Comparison of ENCODE assay signal across 9 mouse cellular contexts in genomic region chr7:46606391-46607030, GRCm38 (mm10). TPM values are rescaled to one million over a fixed set of nuclear protein-coding genes. Genes with fewer than 3 reads are reported as not detected.
A peak's percentile ranks its signal among the peaks of the same experiment; 100 is the strongest.
DNase-seq lines count a peak whose midpoint lies in the region; ATAC-seq and TF ChIP-seq lines count a peak whose summit lies in the region.
"Had no signal": no experiment of that assay in that cellular context is flagged by ENCODE, and none has a peak within 500 bp of the region (broad histone marks: within the 10 kb centered on the region; RNA-seq: fewer than 3 reads in every experiment).

No protein-coding gene starts in this region.

- dilution Hi-C loops in CH12.LX (cut with MboI; ENCODE audit: extremely low pct_ligation_motif_present, extremely low pct_unique_long_range_greater_than_20kb, low sequenced_read_pairs) = no loop called here

- peak overlapping the region; percentile 37 for H3K4me2 ChIP-seq in CH12.LX (ENCODE audit: insufficient read depth, low read depth, poor library complexity, severe bottlenecking)
- no peak overlapping the region for H3K4me2 ChIP-seq in embryonic facial prominence, embryonic 14.5 days (ENCODE audit: low read depth, low read length)
- H3K4me2 ChIP-seq in hindbrain, embryonic 13.5 days = no peak overlapping the region
- H3K4me2 ChIP-seq: heart, embryonic 15.5 days had no signal

- peak overlapping the region in 2 of 3 experiments; percentile 15 to 28 for H3K4me3 ChIP-seq in CH12.LX (replicated peaks in 1 of 3; ENCODE audit: low read depth in 2 of 3, low read length in 2 of 3, poor library complexity in 1 of 3)
- H3K4me3 ChIP-seq in embryonic facial prominence, embryonic 14.5 days (ENCODE audit: low read depth, low read length) = no peak overlapping the region
- H3K4me3 ChIP-seq in hindbrain, embryonic 13.5 days = no peak overlapping the region
- peak overlapping the region; percentile 14 for H3K4me3 ChIP-seq in megakaryocyte, embryonic 14.5 days (replicated peaks)
- H3K4me3 ChIP-seq: heart, embryonic 15.5 days had no signal

- H3K79me2 ChIP-seq in CH12.LX (replicated peaks; ENCODE audit: control insufficient read depth, extremely low read depth, insufficient read depth, poor library complexity, severe bottlenecking) = no peaks in the 10 kb centered on the region

- no peaks in the 10 kb centered on the region for H3K27me3 ChIP-seq in CH12.LX (replicated peaks)
- H3K27me3 ChIP-seq in embryonic facial prominence, embryonic 14.5 days (replicated peaks; ENCODE audit: control insufficient read depth, insufficient read depth, low read length) = no peaks in the 10 kb centered on the region
- H3K27me3 ChIP-seq in hindbrain, embryonic 13.5 days = no peaks in the 10 kb centered on the region
- H3K27me3 ChIP-seq in megakaryocyte, embryonic 14.5 days (replicated peaks) = no peaks in the 10 kb centered on the region
- H3K27me3 ChIP-seq: heart, embryonic 15.5 days had no signal

- H3K36me3 ChIP-seq in CH12.LX (replicated peaks in 1 of 2; ENCODE audit: control insufficient read depth in 1 of 2, insufficient read depth in 1 of 2, low read length in 1 of 2) = peaks cover 0 to 53% of the 10 kb centered on the region in 2 experiments
- no peaks in the 10 kb centered on the region; the same call in 1 of the 2 replicates for H3K36me3 ChIP-seq in embryonic facial prominence, embryonic 14.5 days (ENCODE audit: control insufficient read depth, insufficient read depth, low read length)
- peaks cover 19% of the 10 kb centered on the region for H3K36me3 ChIP-seq in hindbrain, embryonic 13.5 days
- peaks cover 11% of the 10 kb centered on the region for H3K36me3 ChIP-seq in megakaryocyte, embryonic 14.5 days (replicated peaks; ENCODE audit: low read length)
- H3K36me3 ChIP-seq: heart, embryonic 15.5 days had no signal

- in situ Hi-C loops in CH12.LX (cut with MboI; ENCODE audit: low pct_ligation_motif_present, low pct_unique_long_range_greater_than_20kb, low sequenced_read_pairs) = loop anchor here (5.0 kb wide), 2 partner anchors 214 to 329 kb away; no protein-coding TSS in a partner anchor

- WGBS in embryonic facial prominence, embryonic 14.5 days = 69% methylated on average over 7 of the region's 7 CpGs
- WGBS in hindbrain, embryonic 13.5 days = 80% methylated on average over 7 of the region's 7 CpGs

- TF ChIP-seq CTCF in CH12.LX (conservative IDR thresholded peaks at IDR 0.05 in 1 of 2, IDR thresholded peaks at IDR 0.05 in 1 of 2; ENCODE audit: low read depth in 2 of 2, low read length in 2 of 2) = peak; percentile 50 to 88; a peak in 3 of 4 replicates

- peak; percentile 72 for TF ChIP-seq RAD21 in CH12.LX (IDR thresholded peaks at IDR 0.05; ENCODE audit: low read depth, low read length)

- no peaks in the 10 kb centered on the region for H3K9me3 ChIP-seq in CH12.LX (replicated peaks; ENCODE audit: low read length)
- no peaks in the 10 kb centered on the region for H3K9me3 ChIP-seq in embryonic facial prominence, embryonic 14.5 days (ENCODE audit: control insufficient read depth, low read length)
- no peaks in the 10 kb centered on the region for H3K9me3 ChIP-seq in hindbrain, embryonic 13.5 days
- no peaks in the 10 kb centered on the region for H3K9me3 ChIP-seq in megakaryocyte, embryonic 14.5 days
- H3K9me3 ChIP-seq: heart, embryonic 15.5 days had no signal

- peak; percentile 53 for ATAC-seq in embryonic facial prominence, embryonic 14.5 days (ENCODE audit: low read depth)
- ATAC-seq in hindbrain, embryonic 13.5 days (ENCODE audit: low FRiP score) = peak; percentile 37; the same call in 1 of the 2 replicates

- TF ChIP-seq POLR2A in CH12.LX (IDR thresholded peaks at IDR 0.05; ENCODE audit: low read depth, low read length) = no peak

- DNase-seq in CH12.LX (ENCODE audit: extremely low read depth) = peak; percentile 88
- DNase-seq in adrenal gland, postnatal 25 days = peak; percentile 82
- DNase-seq in embryonic facial prominence, embryonic 14.5 days (ENCODE audit: low spot score) = peak; percentile 72
- DNase-seq in layer of hippocampus, postnatal 36 days = peak; percentile 62 to 71
- peak; percentile 72 for DNase-seq in right cerebral cortex, adult 18-20 months
- DNase-seq in urinary bladder, postnatal 25 days (ENCODE audit: low spot score) = peak; percentile 63

- no peak; the same call in 1 of the 2 replicates for TF ChIP-seq EP300 in CH12.LX (IDR thresholded peaks at IDR 0.05; ENCODE audit: low read length)

- peak overlapping the region; percentile 60 for H3K27ac ChIP-seq in CH12.LX (ENCODE audit: insufficient read depth, low read depth)
- no peak overlapping the region for H3K27ac ChIP-seq in embryonic facial prominence, embryonic 14.5 days (replicated peaks; ENCODE audit: low read depth, low read length)
- H3K27ac ChIP-seq in hindbrain, embryonic 13.5 days = no peak overlapping the region
- H3K27ac ChIP-seq: heart, embryonic 15.5 days had no signal

- 0 out of 2 replicates have a peak overlapping the region, but pooled peaks have one; percentile 7 for H3K9ac ChIP-seq in CH12.LX (ENCODE audit: insufficient read depth, low read depth)
- no peak overlapping the region for H3K9ac ChIP-seq in embryonic facial prominence, embryonic 14.5 days (ENCODE audit: low read depth, low read length)
- H3K9ac ChIP-seq in hindbrain, embryonic 13.5 days = 0 out of 2 replicates have a peak overlapping the region, but pooled peaks have one; percentile 26
- H3K9ac ChIP-seq: heart, embryonic 15.5 days had no signal

- H3K4me1 ChIP-seq in CH12.LX (ENCODE audit: control insufficient read depth in 1 of 2, insufficient read depth in 2 of 2) = peaks cover 8 to 56% of the 10 kb centered on the region in 2 experiments; a peak in 3 of 4 replicates
- H3K4me1 ChIP-seq in embryonic facial prominence, embryonic 14.5 days (ENCODE audit: control insufficient read depth, insufficient read depth, low read length) = no peaks in the 10 kb centered on the region
- H3K4me1 ChIP-seq in hindbrain, embryonic 13.5 days (replicated peaks) = peaks cover 29% of the 10 kb centered on the region
- peaks cover 38% of the 10 kb centered on the region for H3K4me1 ChIP-seq in megakaryocyte, embryonic 14.5 days

TF ChIP-seq in CH12.LX, 34 proteins besides CTCF, POLR2A, EP300 and RAD21 (continues in another document):
- TF ChIP-seq ZNF384 (IDR thresholded peaks at IDR 0.05; ENCODE audit: low read depth, low read length) (no peak), SIN3A (IDR thresholded peaks at IDR 0.05; ENCODE audit: low read length) (peak; percentile 59; the same call in 1 of the 2 replicates), POLR2AphosphoS2 (IDR thresholded peaks at IDR 0.05; ENCODE audit: low read depth, low read length) (no peak), PAX5 (IDR thresholded peaks at IDR 0.05; ENCODE audit: low read length) (no peak), ELF1 (IDR thresholded peaks at IDR 0.05; ENCODE audit: low read depth, low read length) (no peak), ZC3H11A (IDR thresholded peaks at IDR 0.05; ENCODE audit: low read depth, low read length) (peak; percentile 22), CHD1 (IDR thresholded peaks at IDR 0.05; ENCODE audit: low read depth, low read length) (no peak), ZKSCAN1 (IDR thresholded peaks at IDR 0.05; ENCODE audit: borderline replicate concordance, low read depth, low read length) (no peak), MEF2A (IDR thresholded peaks at IDR 0.05; ENCODE audit: borderline replicate concordance, low read depth, low read length) (no peak; the same call in 1 of the 2 replicates), USF1 (IDR thresholded peaks at IDR 0.05; ENCODE audit: low read depth, low read length) (no peak), NRF1 (IDR thresholded peaks at IDR 0.05; ENCODE audit: low read depth, low read length) (peak; percentile 75), KAT2A (IDR thresholded peaks at IDR 0.05; ENCODE audit: insufficient replicate concordance, low read length) (no peak), GABPA (IDR thresholded peaks at IDR 0.05; ENCODE audit: insufficient replicate concordance, low read depth, low read length) (no peak), E2F4 (IDR thresholded peaks at IDR 0.05; ENCODE audit: insufficient replicate concordance, low read depth, low read length) (no peak), ETS1 (conservative IDR thresholded peaks at IDR 0.05; ENCODE audit: low read depth, low read length) (no peak), HCFC1 (IDR thresholded peaks at IDR 0.05; ENCODE audit: low read depth, low read length) (no peak), MAFK (IDR thresholded peaks at IDR 0.05; ENCODE audit: insufficient replicate concordance, low read length) (no peak), MAX (IDR thresholded peaks at IDR 0.05; ENCODE audit: low read length) (no peak), SMC3 (IDR thresholded peaks at IDR 0.05; ENCODE audit: low read depth, low read length) (peak; percentile 89), BHLHE40 (IDR thresholded peaks at IDR 0.05; ENCODE audit: low read depth, low read length) (peak; percentile 15; the same call in 1 of the 2 replicates), USF2 (conservative IDR thresholded peaks at IDR 0.05; ENCODE audit: low read depth, low read length) (no peak), MAZ (IDR thresholded peaks at IDR 0.05; ENCODE audit: low read depth, low read length) (no peak), JUND (conservative IDR thresholded peaks at IDR 0.05; ENCODE audit: low read depth, low read length) (no peak), MXI1 (IDR thresholded peaks at IDR 0.05; ENCODE audit: low read depth, low read length) (peak; percentile 51; the same call in 1 of the 2 replicates), IRF4 (IDR thresholded peaks at IDR 0.05; ENCODE audit: low read depth, low read length) (peak; percentile 73), RCOR1 (conservative IDR thresholded peaks at IDR 0.05; ENCODE audit: low read depth, low read length) (no peak), ZMIZ1 (IDR thresholded peaks at IDR 0.05; ENCODE audit: low read depth, low read length) (0 out of 2 replicates have a peak, but pooled peaks have one; percentile 56), TCF12 (IDR thresholded peaks at IDR 0.05; ENCODE audit: low read depth, low read length) (peak; percentile 39; the same call in 1 of the 2 replicates), UBTF (IDR thresholded peaks at IDR 0.05; ENCODE audit: low read depth, low read length) (no peak), MYC (IDR thresholded peaks at IDR 0.05; ENCODE audit: low read depth, low read length) (no peak)

RNA-seq across cellular contexts. Expression of gene Sergef, which starts 33.1 kb away (rescaled TPM):
- total RNA-seq in CH12.LX (2012; rRNA removed) = 13.8 and 14.1 TPM in 2 replicates
- 13.0 and 16.3 TPM in 2 replicates for total RNA-seq in CH12.LX (2014; rRNA removed)
- polyA plus RNA-seq in CH12.LX (2012; ENCODE audit: insufficient read length, low read depth) = 17.9 and 18.0 TPM in 2 replicates
- total RNA-seq in adrenal gland, postnatal 25 days (2021) = 19.8 and 29.4 TPM in 2 replicates
- 12.3 and 14.3 TPM in 2 replicates for polyA plus RNA-seq in embryonic facial prominence, embryonic 14.5 days (2014; fragmentation: Nextera tagmentation; extraction: Ambion mirVana)
- polyA plus RNA-seq in hindbrain, embryonic 13.5 days (2015; fragmentation: Nextera tagmentation; extraction: Ambion mirVana) = 34.5 and 36.8 TPM in 2 replicates
- total RNA-seq in layer of hippocampus, postnatal 36 days (2021) = 10 to 100 TPM; 42.4 to 45.4 TPM
- polyA plus RNA-seq in megakaryocyte, embryonic 14.5 days (2012; ENCODE audit: insufficient read depth, low replicate concordance) = 2.4 TPM in 1 of 2 replicates, not detected in the other

Comparison
In these comparisons a context has a peak if more than half of its experiments do, and no peak if none do; other contexts are left out.
1. H3K4me3 ChIP-seq: peak in CH12.LX (2 of 3) and megakaryocyte, embryonic 14.5 days (single experiment); none in embryonic facial prominence, embryonic 14.5 days (single experiment) and hindbrain, embryonic 13.5 days (single experiment).
2. Peak in every context shown above with its lines, with median percentiles within 50 percentile points of each other: DNase-seq.